Mouse (Mus musculus): ENCODE results near the gene Gm20825.
"Not testable (repeated sequence)": the region's sequence is repeated elsewhere in the genome, so short reads cannot be mapped to it uniquely, and the experiment has no call there.

Gm20825 gene

DNA sequence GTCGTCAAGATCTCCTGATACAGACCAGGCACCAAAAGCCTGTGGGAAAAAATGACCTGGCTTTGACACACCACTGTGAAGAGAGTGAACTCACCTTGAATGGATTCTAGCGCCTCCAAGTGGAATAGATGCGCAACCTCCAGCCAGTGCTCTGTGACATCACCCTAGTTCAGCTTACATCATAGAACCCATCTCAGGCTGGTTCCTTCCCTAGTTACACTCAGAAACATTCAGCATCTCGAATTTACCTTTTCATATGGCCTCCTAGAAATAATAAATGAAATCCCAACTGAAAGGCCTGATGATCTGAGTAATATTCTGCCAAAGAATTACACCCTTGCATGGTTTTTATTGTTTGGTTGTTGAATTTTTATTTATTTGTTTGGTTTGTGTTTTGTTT lies at the start of gene Gm20825:
TSS of gene Gm20825 (minus strand) at position 101 of the 400 bp plus-strand sequence.
- DNase-seq (ENCODE audit: extremely low spot score, low read depth, low spot score), result not testable (repeated sequence)
